Mouse (Mus musculus) liver, embryonic 15.5 days (tissue): ENCODE measurements around the gene Dnajc6. TPM values are rescaled to one million over a fixed set of nuclear protein-coding genes. Genes with fewer than 3 reads are reported as not detected.
A peak's percentile ranks its signal among the peaks of the same experiment; 100 is the strongest.

ENCODE experiments used
- ATAC-seq: fragments of 200-750 bp; cut with Nextera tagmentation; 2 replicates; pipeline ENCODE4 v1.8.0; 2017; ENCODE audit warnings: moderate number of reproducible peaks, mild to moderate bottlenecking, moderate library complexity; ENCODE audit not compliant: insufficient read depth
- H3K27ac ChIP-seq: fragments of 300-500 bp; sonication (generic); replicated peaks from 2 replicates; pipeline ENCODE4 v1.5.1; 2015; ENCODE audit warnings: mild to moderate bottlenecking, inconsistent platforms
- H3K27me3 ChIP-seq: fragments of 300-500 bp; sonication (generic); 2 replicates; pipeline ENCODE4 v1.6.1; 2015; ENCODE audit warnings: mild to moderate bottlenecking, inconsistent platforms
- H3K36me3 ChIP-seq: fragments of 300-500 bp; sonication (generic); replicated peaks from 2 replicates; pipeline ENCODE4 v1.6.1; 2015; ENCODE audit warnings: moderate library complexity, mild to moderate bottlenecking, inconsistent platforms
- H3K4me1 ChIP-seq: fragments of 300-500 bp; sonication (generic); replicated peaks from 2 replicates; pipeline ENCODE4 v1.6.1; 2015; ENCODE audit warnings: inconsistent platforms
- H3K4me2 ChIP-seq: fragments of 300-500 bp; sonication (generic); 2 replicates; pipeline ENCODE4 v1.6.1; 2015; ENCODE audit warnings: moderate library complexity, mild to moderate bottlenecking, inconsistent platforms
- H3K4me3 ChIP-seq: fragments of 300-500 bp; sonication (generic); replicated peaks from 2 replicates; pipeline ENCODE4 v1.5.1; 2015; ENCODE audit warnings: mild to moderate bottlenecking, inconsistent platforms
- H3K9ac ChIP-seq: fragments of 300-500 bp; sonication (generic); 2 replicates; pipeline ENCODE4 v1.6.1; 2015; ENCODE audit warnings: moderate library complexity, mild to moderate bottlenecking, inconsistent platforms
- H3K9me3 ChIP-seq: fragments of 300-500 bp; sonication (generic); replicated peaks from 2 replicates; pipeline ENCODE4 v1.6.1; 2016; ENCODE audit warnings: inconsistent platforms
- WGBS: fragments of 180-500 bp; shearing (Covaris S2); methylation state at CpG from one replicate; pipeline ENCODE4 v1.1.7; 2015; ENCODE audit warnings: mixed read lengths; ENCODE audit not compliant: insufficient replicate concordance; 5-methylcytosine and 5-hydroxymethylcytosine counted together
- polyA plus RNA-seq: library from polyadenylated mRNA; unstranded; fragments of >200 nt; fragmentation: Nextera tagmentation; extraction: Ambion mirVana; gene quantifications from 2 replicates; pipeline ENCODE4 v1.2.1, GENCODE M21; 2015

Dnajc6 gene
- polyA plus RNA-seq, 1 experiment from 2014 or later: 0.15 TPM

DNA sequence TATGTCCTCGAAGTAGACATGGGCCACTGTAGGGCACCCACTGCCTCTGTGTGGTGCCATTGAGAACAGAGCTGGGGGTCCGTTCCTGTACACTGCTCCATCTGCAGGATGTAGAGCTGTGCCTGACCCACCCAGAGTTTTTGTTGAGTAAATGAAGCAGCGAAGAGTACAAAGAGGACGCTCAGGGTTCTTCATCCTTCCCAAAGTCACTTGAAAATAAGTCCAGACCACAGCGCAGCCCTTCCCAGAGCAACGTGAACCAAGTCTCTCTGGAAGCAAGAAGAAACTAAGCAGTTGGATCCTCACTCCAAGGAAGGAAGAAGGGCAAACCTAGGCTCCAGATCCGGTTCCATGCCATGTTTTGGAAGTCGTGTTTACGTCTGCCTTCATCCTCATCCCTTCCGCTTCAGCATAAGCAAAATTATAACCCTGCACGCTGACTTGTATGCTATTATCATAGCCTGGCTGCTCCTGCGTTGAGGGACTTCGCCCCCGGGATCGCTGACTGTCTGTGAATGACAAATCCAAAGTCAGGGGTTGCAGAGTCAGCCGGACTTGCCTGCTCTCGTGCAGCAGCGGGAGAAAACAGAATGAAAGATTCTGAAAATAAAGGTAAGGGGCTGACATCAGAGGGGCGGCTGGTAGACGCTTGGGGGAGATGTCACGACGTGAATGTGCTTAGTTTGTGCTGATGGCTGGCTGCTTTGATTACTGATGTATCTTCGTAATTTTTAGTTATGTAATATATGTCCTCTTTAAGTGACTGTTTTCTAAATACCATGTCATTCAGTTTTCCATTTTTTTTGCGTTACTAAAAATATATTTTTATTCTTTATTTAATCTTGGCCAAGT lies 11.3 kb downstream of the Dnajc6 start:
- Histone ChIP-seq H3K4me3 (peak overlapping the region; percentile 40), H3K36me3 (no peaks in the 10 kb centered on the region), H3K4me1 (peaks cover 8% of the 10 kb centered on the region; the same call in 1 of the 2 replicates), H3K27ac (no peak overlapping the region), H3K27me3 (peaks cover 20% of the 10 kb centered on the region), H3K4me2 (peak overlapping the region; percentile 64), H3K9me3 (no peaks in the 10 kb centered on the region), H3K9ac (no peak overlapping the region)
- WGBS: 7% methylated on average over 24 of the region's 24 CpGs
- no peak for ATAC-seq

DNA sequence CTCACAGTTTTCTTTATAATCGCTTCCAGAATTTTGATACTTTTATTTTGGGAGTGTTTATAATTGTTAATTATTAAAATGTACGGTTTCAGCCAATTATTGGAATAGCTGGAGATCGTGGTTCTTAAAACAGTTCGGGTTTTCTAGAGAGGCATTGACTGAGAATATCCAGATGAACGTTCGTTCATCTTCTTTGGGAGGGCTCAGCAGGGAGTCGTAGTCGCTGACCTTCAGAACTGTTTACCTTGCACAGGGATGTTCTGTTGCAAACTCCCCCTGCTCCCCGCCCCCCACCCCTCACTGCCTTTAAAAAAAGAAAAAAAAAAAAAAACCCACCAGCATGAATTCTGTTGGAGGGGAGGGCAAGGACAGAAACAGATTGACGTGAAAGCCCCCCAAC lies 12.0 kb downstream of the Dnajc6 start:
- H3K27ac ChIP-seq: no peak overlapping the region
- H3K9me3 ChIP-seq: no peaks in the 10 kb centered on the region
- 2% methylated on average over 10 of the region's 10 CpGs for WGBS
- peak overlapping the region; percentile 41 for H3K4me3 ChIP-seq
- peak overlapping the region; percentile 64 for H3K4me2 ChIP-seq
- no peak overlapping the region for H3K9ac ChIP-seq
- no peaks in the 10 kb centered on the region for H3K36me3 ChIP-seq
- no peak for ATAC-seq
- H3K4me1 ChIP-seq: peaks cover 8% of the 10 kb centered on the region; the same call in 1 of the 2 replicates
- peaks cover 20% of the 10 kb centered on the region for H3K27me3 ChIP-seq

DNA sequence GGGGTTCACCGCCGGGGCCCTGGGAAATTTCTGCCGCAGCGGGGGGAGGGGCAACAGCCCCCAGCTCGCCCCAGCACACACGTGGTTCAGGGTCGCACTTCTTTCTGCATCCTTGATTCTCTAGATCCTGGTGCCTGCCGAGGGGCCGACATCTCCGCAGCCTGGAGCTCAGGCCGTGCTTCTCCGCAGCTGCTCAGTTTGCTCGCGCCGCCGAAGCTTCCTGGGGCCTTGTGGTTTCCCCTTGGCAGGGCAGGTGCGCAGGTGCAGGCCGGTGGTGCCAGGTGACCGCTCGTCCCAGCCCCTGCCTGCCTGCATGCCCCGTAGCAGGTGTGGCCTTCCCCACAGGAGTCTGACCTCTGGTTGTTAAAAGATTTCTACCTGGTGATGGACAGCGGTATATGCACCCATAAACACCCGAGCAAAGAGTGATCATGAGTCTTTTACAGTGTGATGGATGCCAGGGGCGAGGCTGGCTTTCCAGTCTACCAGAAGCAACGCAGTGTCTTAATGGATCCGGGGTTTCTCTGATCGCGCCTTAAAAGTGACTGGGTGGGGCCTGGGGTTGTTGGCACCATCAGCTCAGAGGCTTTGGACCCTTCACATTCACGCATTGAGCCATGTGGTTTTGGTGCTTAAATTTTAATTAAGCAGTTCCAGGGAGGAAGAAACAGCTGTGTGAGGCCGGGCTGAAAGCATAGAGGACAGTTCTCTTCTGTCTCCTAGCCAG lies 12.6 kb downstream of the Dnajc6 start:
- no peak for ATAC-seq
- Histone ChIP-seq H3K36me3 (no peaks in the 10 kb centered on the region), H3K4me3 (peak overlapping the region; percentile 41), H3K4me2 (peak overlapping the region; percentile 64), H3K9me3 (no peaks in the 10 kb centered on the region), H3K27me3 (peaks cover 20% of the 10 kb centered on the region), H3K27ac (no peak overlapping the region), H3K9ac (no peak overlapping the region), H3K4me1 (peaks cover 8% of the 10 kb centered on the region; the same call in 1 of the 2 replicates)
- WGBS: 11% methylated on average over 30 of the region's 30 CpGs

DNA sequence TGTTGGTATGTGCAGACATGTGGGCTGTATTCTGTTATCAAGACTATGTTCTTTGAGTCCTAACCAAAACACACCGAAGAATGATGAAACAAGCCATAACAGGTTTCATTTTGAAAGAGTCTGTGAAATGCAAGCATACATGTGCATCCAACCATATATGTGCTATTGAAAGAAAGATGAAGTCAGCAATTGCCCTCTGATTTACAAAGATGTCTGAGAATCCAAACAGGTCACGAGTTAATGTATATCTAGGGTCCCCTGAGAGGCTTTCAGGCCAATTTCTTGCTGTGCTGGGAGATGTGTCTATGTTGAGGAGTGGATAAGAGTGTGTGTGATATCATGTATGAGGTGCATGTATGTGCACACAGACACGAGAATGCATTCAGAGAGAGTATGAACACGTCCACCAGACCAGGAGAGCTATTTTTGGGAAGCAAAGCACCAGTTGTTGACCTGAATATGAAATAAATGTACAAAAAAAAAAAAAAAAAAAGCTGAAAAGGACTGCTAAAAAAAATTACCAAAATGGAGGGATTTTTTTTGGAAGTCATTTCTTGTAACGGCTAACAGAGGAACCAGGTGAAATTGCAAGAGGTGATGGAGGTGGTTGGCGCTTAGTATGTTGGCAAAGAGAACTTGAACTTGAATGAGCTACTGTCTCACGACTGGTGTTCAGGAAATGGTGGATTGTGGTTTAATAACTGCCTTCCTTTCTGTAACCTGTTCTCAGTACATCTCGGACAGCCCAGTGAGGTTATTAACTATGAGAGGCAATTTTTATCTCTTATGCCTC lies 13.9 kb downstream of the Dnajc6 start:
- H3K27ac ChIP-seq: no peak overlapping the region
- no peaks in the 10 kb centered on the region for H3K36me3 ChIP-seq
- peaks cover 8% of the 10 kb centered on the region; the same call in 1 of the 2 replicates for H3K4me1 ChIP-seq
- ATAC-seq: no peak
- peaks cover 20% of the 10 kb centered on the region for H3K27me3 ChIP-seq
- no peak overlapping the region for H3K4me2 ChIP-seq
- H3K9ac ChIP-seq: no peak overlapping the region
- WGBS: 41% methylated on average over 8 of the region's 8 CpGs
- H3K4me3 ChIP-seq: no peak overlapping the region
- no peaks in the 10 kb centered on the region for H3K9me3 ChIP-seq

DNA sequence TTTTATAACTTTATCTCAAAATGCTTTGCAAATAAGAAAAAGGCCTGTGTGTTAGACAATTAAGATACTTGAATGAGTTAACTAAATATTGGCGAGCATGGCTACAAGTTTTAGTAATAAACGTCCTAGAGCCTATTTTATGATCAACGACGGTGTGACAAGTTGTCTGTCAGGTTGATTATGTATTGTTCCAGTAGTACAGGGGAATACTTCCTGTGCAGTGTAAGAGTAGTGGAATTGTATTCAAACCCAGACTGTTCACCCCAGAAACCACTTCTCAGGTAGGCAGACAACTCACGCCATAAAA lies 14.4 kb downstream of the Dnajc6 start:
- ATAC-seq: no peak
- H3K27me3 ChIP-seq: peaks cover 20% of the 10 kb centered on the region
- WGBS: 32% methylated on average over 5 of the region's 5 CpGs
- H3K4me2 ChIP-seq: no peak overlapping the region
- H3K9ac ChIP-seq: no peak overlapping the region
- no peak overlapping the region for H3K27ac ChIP-seq
- no peaks in the 10 kb centered on the region for H3K36me3 ChIP-seq
- H3K4me1 ChIP-seq: peaks cover 8% of the 10 kb centered on the region; the same call in 1 of the 2 replicates
- H3K9me3 ChIP-seq: no peaks in the 10 kb centered on the region
- no peak overlapping the region for H3K4me3 ChIP-seq

DNA sequence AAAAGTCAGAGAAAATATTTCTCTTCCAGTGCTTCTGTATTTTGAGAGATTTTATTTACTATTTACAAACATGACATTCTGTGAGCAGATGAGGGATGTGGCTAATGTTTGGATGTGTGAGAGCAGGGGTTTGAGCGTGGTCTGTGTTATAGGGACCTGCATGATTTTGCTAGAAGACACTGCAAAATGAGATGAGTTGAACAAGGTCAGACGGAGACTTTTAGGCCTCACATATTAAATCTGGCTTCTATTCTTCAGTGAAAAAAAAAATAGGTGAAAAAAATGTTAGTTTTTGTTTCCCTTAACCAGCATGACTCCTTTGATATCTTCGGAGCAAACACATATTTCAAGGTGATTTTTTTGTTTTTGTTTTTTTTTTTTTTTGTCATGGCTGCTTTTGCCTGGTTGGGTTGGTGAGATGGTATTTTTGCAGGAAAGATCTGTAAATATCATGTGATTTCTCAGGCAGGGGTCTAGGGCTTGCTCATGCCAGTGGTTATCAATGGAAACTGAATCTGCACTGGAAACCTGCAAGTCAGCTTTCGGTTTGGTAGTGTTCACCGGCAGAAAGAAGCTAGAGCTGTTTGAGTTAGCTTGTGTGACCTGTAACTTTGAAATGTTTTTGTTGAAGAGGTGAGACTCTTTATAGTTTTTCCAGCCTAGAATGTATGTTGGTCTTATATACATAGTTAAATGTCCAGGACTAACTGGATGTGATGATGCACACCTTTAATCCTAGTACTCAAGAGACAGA lies 15.5 kb downstream of the Dnajc6 start:
- Histone ChIP-seq H3K4me2 (no peak overlapping the region), H3K9ac (no peak overlapping the region), H3K4me1 (peaks cover 8% of the 10 kb centered on the region; the same call in 1 of the 2 replicates), H3K4me3 (no peak overlapping the region), H3K36me3 (no peaks in the 10 kb centered on the region), H3K27ac (no peak overlapping the region), H3K27me3 (peaks cover 20% of the 10 kb centered on the region), H3K9me3 (no peaks in the 10 kb centered on the region)
- ATAC-seq: no peak
- WGBS: 71% methylated on average over 5 of the region's 5 CpGs

DNA sequence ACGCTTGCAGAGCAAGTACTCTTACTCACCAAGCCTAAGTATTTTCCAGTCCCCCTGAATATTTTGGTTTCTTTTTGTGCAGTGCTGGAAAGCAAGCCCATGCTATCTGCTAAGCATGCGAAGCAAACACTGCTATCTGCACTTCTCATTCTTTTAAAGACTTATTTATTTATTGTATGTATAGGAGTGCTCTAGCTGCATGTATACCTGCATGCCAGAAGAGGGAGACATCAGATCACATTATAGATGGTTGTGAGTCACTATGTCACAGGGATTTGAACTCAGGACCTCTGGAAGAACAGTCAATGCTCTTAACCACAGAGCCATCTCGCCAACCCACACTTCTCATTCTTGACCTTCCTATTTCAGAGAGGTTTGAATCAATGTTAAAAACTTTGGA lies 16.8 kb downstream of the Dnajc6 start:
- Histone ChIP-seq H3K4me1 (peaks cover 8% of the 10 kb centered on the region; the same call in 1 of the 2 replicates), H3K4me2 (no peak overlapping the region), H3K9me3 (no peaks in the 10 kb centered on the region), H3K27me3 (peaks cover 12% of the 10 kb centered on the region), H3K27ac (no peak overlapping the region), H3K36me3 (no peaks in the 10 kb centered on the region), H3K4me3 (no peak overlapping the region), H3K9ac (no peak overlapping the region)
- 62% methylated on average over 3 of the region's 3 CpGs for WGBS
- no peak for ATAC-seq

DNA sequence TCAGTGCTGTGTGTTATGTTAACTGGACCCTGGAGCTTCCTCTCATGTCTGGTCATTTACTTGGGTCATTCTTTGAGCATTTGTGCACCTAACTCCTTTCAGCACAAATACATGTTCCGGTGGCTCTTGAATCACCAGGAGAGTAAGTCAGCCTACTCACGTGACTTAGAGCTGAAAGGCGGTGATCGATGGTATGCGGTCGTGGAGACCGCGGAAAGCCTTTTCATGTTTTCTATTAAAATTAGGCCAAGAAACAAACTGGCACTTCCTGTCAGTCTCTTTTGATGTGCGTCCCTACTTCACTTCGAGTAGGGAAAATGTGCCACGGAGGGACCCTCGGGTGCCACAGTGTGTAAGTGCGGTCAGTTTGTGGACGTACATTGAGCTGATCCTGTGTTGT lies 19.4 kb downstream of the Dnajc6 start:
- Histone ChIP-seq H3K27me3 (no peaks in the 10 kb centered on the region), H3K4me2 (no peak overlapping the region), H3K4me3 (no peak overlapping the region), H3K36me3 (no peaks in the 10 kb centered on the region), H3K9ac (no peak overlapping the region), H3K4me1 (no peaks in the 10 kb centered on the region), H3K27ac (no peak overlapping the region), H3K9me3 (no peaks in the 10 kb centered on the region)
- WGBS: 87% methylated on average over 14 of the region's 14 CpGs
- no peak for ATAC-seq

DNA sequence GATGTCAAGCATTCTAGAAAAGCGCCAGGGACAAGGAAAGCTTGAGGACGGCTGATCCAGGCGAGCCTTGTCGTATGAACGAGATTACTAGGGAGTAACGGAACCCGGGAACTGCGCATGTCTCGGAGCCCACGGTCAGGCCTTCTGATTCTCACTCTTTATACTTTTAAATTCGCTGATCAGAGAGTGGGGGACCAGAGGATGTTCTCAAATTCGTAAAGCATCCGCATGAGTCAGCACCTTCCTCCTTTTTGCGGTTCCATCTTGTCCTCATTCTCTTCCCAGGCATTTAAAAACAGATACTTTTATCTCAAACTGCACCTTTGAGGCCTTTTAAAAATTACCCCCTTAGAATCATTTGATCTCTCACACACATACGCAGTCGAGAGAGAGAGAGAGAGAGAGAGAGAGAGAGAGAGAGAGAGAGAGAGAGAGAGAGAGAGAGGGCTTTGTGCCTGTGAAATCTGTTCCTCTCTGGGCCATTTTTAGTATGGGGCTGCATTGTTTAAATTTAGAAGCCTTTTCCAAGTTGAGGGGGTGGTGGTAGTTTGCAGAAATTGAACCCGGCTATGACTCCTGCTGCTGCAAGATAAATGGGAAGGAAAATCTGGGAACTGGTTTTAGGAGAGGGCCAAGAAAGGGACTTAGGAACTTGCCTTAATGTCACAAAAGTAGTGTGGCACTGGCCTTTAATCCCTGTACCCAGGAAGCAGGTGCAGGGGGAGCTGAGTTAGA lies 20.2 kb downstream of the Dnajc6 start:
- Histone ChIP-seq H3K4me1 (no peaks in the 10 kb centered on the region), H3K27ac (no peak overlapping the region), H3K4me2 (no peak overlapping the region), H3K36me3 (no peaks in the 10 kb centered on the region), H3K9me3 (no peaks in the 10 kb centered on the region), H3K27me3 (no peaks in the 10 kb centered on the region), H3K9ac (no peak overlapping the region), H3K4me3 (no peak overlapping the region)
- 70% methylated on average over 17 of the region's 17 CpGs for WGBS
- ATAC-seq: no peak

DNA sequence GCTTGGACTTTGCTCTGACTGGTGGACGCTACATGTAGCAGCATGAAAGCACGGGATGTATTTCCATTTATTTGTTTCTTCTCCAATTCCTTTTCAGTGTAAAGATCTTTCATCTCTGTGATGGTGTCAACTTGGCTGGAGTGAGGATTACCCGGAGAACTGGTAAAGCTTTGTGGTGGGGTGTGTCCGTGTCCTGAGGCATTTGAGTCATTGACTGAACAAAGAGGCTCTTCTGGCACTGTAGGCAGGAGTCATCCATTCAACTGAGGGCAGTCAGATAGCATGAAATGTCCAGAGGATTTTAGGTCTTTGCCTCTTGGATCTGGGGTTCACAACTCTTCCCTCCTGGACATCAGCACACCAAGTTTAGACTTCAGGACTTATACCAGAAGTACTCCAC lies 35.5 kb downstream of the Dnajc6 start:
- Histone ChIP-seq H3K4me2 (no peak overlapping the region), H3K27me3 (no peaks in the 10 kb centered on the region), H3K27ac (no peak overlapping the region), H3K9ac (no peak overlapping the region), H3K9me3 (no peaks in the 10 kb centered on the region), H3K4me3 (no peak overlapping the region), H3K4me1 (no peaks in the 10 kb centered on the region), H3K36me3 (no peaks in the 10 kb centered on the region)
- WGBS: 69% methylated on average over 4 of the region's 4 CpGs
- ATAC-seq: no peak
